Mouse (Mus musculus) C2C12 (cell line): ENCODE data around the gene Bbx.

Source experiments
- CEBPB ChIP-seq: IDR thresholded peaks from one replicate; pipeline ENCODE4 v1.6.1; 2011; ENCODE audit warnings: low read depth, mild to moderate bottlenecking, control low read depth, moderate library complexity
- CTCF ChIP-seq: IDR thresholded peaks from one replicate; pipeline ENCODE4 v1.5.1; 2011; ENCODE audit not compliant: control insufficient read depth, insufficient read depth, insufficient read length
- FOSL1 ChIP-seq: IDR thresholded peaks from one replicate; pipeline ENCODE4 v1.8.0; 2011; ENCODE audit warnings: mild to moderate bottlenecking, low read length; ENCODE audit not compliant: poor library complexity, insufficient read depth, severe bottlenecking
- MYOG ChIP-seq: IDR thresholded peaks from one replicate; pipeline ENCODE4 v1.6.1; 2011; ENCODE audit not compliant: control insufficient read depth, insufficient read length; ENCODE audit errors: extremely low read depth

DNA sequence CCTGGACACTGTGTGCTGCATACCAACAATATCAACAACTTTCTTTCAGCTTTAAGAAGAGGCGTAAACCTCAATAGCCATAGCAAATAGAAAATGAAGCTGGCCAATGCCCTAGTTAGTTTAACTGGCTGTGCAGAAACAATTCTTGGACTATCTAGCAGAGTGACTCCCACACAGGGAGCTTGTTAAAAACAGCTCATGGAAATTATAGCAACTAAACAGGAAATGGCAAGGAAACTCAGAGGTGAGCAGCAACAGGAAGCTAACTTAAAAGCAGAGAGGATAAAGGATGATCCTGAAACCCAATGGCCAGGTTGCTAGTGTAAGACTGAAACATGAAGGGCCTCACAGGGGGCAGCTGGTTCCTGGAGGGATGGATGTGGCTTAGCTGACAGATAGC lies 203.4 kb downstream of the Bbx start:
- TF ChIP-seq CTCF = no peak
- TF ChIP-seq CEBPB = no peak
- TF ChIP-seq MYOG = no peak
- TF ChIP-seq FOSL1 = no peak
